Mouse (Mus musculus) MEL (cell line): ENCODE results near the gene Ube2t. TPM values are rescaled to one million over a fixed set of nuclear protein-coding genes. Genes with fewer than 3 reads are reported as not detected.

Experiments
- DNase-seq: peaks from one replicate; pipeline ENCODE4 v3.0.0; 2011; ENCODE audit warnings: low read depth, low spot score
- H3K27ac ChIP-seq: 2 replicates; pipeline ENCODE4 v1.5.1; 2012; ENCODE audit warnings: low read depth, mild to moderate bottlenecking, control low read depth, low read length, moderate library complexity; ENCODE audit not compliant: control insufficient read depth
- H3K27me3 ChIP-seq, 2 experiments: fragments of 150-350 bp in 1 of 2; sonication (generic) in 1 of 2; 2 replicates each; pipeline ENCODE4 v1.6.1; 2012; ENCODE audit warnings: low read length in 2 of 2, mild to moderate bottlenecking in 2 of 2, improper control_type of control experiment in 1 of 2, moderate library complexity in 1 of 2; ENCODE audit not compliant: insufficient read depth in 2 of 2, control insufficient read depth in 1 of 2
- H3K36me3 ChIP-seq, 2 experiments: 2 replicates each; pipeline ENCODE4 v1.6.1; 2012 to 2014; ENCODE audit warnings: low read length in 2 of 2, improper control_type of control experiment in 1 of 2, inconsistent platforms in 1 of 2, mild to moderate bottlenecking in 1 of 2; ENCODE audit not compliant: insufficient read depth in 2 of 2, control insufficient read depth in 1 of 2
- H3K4me1 ChIP-seq, 2 experiments: fragments of 150-350 bp in 1 of 2; sonication (generic) in 1 of 2; 2 replicates each; pipeline ENCODE4 v1.6.1; 2012; ENCODE audit warnings: low read length in 2 of 2, improper control_type of control experiment in 1 of 2, mild to moderate bottlenecking in 1 of 2; ENCODE audit not compliant: insufficient read depth in 2 of 2, control insufficient read depth in 1 of 2
- H3K4me3 ChIP-seq, 2 experiments: fragments of 150-350 bp in 1 of 2; sonication (generic) in 1 of 2; 2 replicates each; pipeline ENCODE4 v1.5.1; 2012; ENCODE audit warnings: low read depth in 2 of 2, low read length in 2 of 2, mild to moderate bottlenecking in 2 of 2, moderate library complexity in 2 of 2, control low read depth in 1 of 2, improper control_type of control experiment in 1 of 2; ENCODE audit not compliant: control insufficient read depth in 1 of 2, insufficient read depth in 1 of 2
- H3K79me2 ChIP-seq: 2 replicates; pipeline ENCODE4 v1.6.1; 2012; ENCODE audit warnings: mild to moderate bottlenecking, low read length, moderate library complexity; ENCODE audit not compliant: control insufficient read depth, poor library complexity, insufficient read depth
- H3K9ac ChIP-seq: 2 replicates; pipeline ENCODE4 v1.6.1; 2012; ENCODE audit warnings: low read depth, mild to moderate bottlenecking, control low read depth, low read length, moderate library complexity; ENCODE audit not compliant: control insufficient read depth, poor library complexity, severe bottlenecking
- H3K9me3 ChIP-seq: fragments of 150-350 bp; sonication (generic); replicated peaks from 2 replicates; pipeline ENCODE4 v1.6.1; 2012; ENCODE audit warnings: mild to moderate bottlenecking, low read length, improper control_type of control experiment, moderate library complexity; ENCODE audit not compliant: insufficient read depth
- BHLHE40 ChIP-seq: IDR thresholded peaks from 2 replicates; pipeline ENCODE4 v1.6.1; 2012; ENCODE audit warnings: low read depth, mild to moderate bottlenecking, inconsistent platforms, low read length, improper control_type of control experiment, borderline replicate concordance
- CHD1 ChIP-seq: IDR thresholded peaks from 2 replicates; pipeline ENCODE4 v1.6.1; 2012; ENCODE audit warnings: low read depth, mild to moderate bottlenecking, inconsistent platforms, low read length, improper control_type of control experiment
- CHD2 ChIP-seq: IDR thresholded peaks from 2 replicates; pipeline ENCODE4 v1.6.1; 2011; ENCODE audit warnings: low read length, improper control_type of control experiment
- CTCF ChIP-seq, 3 experiments: IDR thresholded peaks in 2 of 3; conservative IDR thresholded peaks in 1 of 3; 2 replicates each; pipeline ENCODE4 v1.5.1; 2011 to 2012; ENCODE audit warnings: low read length in 3 of 3, low read depth in 2 of 3, mild to moderate bottlenecking in 2 of 3, improper control_type of control experiment in 1 of 3, inconsistent platforms in 1 of 3, mixed read lengths in 1 of 3, moderate library complexity in 1 of 3; ENCODE audit not compliant: control insufficient read depth in 1 of 3, insufficient read depth in 1 of 3, poor library complexity in 1 of 3, severe bottlenecking in 1 of 3
- E2F4 ChIP-seq: IDR thresholded peaks from 2 replicates; pipeline ENCODE4 v1.6.1; 2011; ENCODE audit warnings: low read depth, low read length, improper control_type of control experiment, borderline replicate concordance
- EP300 ChIP-seq, 2 experiments: IDR thresholded peaks; 2 replicates each; pipeline ENCODE4 v1.6.1; 2011; ENCODE audit warnings: improper control_type of control experiment in 2 of 2, low read length in 2 of 2, low read depth in 1 of 2, mild to moderate bottlenecking in 1 of 2
- GABPA ChIP-seq: IDR thresholded peaks from 2 replicates; pipeline ENCODE4 v1.6.1; 2012; ENCODE audit warnings: low read depth, mild to moderate bottlenecking, inconsistent platforms, low read length, improper control_type of control experiment, moderate library complexity
- GATA1 ChIP-seq: IDR thresholded peaks from 2 replicates; pipeline ENCODE4 v1.6.1; 2011; ENCODE audit warnings: low read depth, low read length, improper control_type of control experiment
- JUND ChIP-seq: IDR thresholded peaks from 2 replicates; pipeline ENCODE4 v1.6.1; 2011; ENCODE audit warnings: low read depth, mild to moderate bottlenecking, improper control_type of control experiment, low read length
- KAT2A ChIP-seq: conservative IDR thresholded peaks from 2 replicates; pipeline ENCODE4 v1.6.1; 2012; ENCODE audit warnings: low read depth, low read length, improper control_type of control experiment, inconsistent platforms
- MAX ChIP-seq: IDR thresholded peaks from 2 replicates; pipeline ENCODE4 v1.6.1; 2011; ENCODE audit warnings: low read length, improper control_type of control experiment
- MAZ ChIP-seq: IDR thresholded peaks from 2 replicates; pipeline ENCODE4 v1.6.1; 2012; ENCODE audit warnings: low read depth, mild to moderate bottlenecking, inconsistent platforms, low read length, improper control_type of control experiment
- MEF2A ChIP-seq: IDR thresholded peaks from 2 replicates; pipeline ENCODE4 v1.6.1; 2014; ENCODE audit warnings: low read depth, mild to moderate bottlenecking, inconsistent platforms, low read length, improper control_type of control experiment; ENCODE audit not compliant: poor library complexity, insufficient replicate concordance, severe bottlenecking; ENCODE audit errors: extremely low read depth
- MYB ChIP-seq: IDR thresholded peaks from 2 replicates; pipeline ENCODE4 v1.6.1; 2011; ENCODE audit warnings: mild to moderate bottlenecking, low read depth, low read length, improper control_type of control experiment
- MYC ChIP-seq: IDR thresholded peaks from 2 replicates; pipeline ENCODE4 v1.6.1; 2011; ENCODE audit warnings: low read depth, mild to moderate bottlenecking, low read length, improper control_type of control experiment, moderate library complexity
- NELFE ChIP-seq: IDR thresholded peaks from 2 replicates; pipeline ENCODE4 v1.6.1; 2011; ENCODE audit warnings: low read depth, low read length, improper control_type of control experiment
- POLR2A ChIP-seq, 2 experiments: IDR thresholded peaks; 2 replicates each; pipeline ENCODE4 v1.6.1; 2011 to 2012; ENCODE audit warnings: low read length in 2 of 2, mild to moderate bottlenecking in 2 of 2, control low read depth in 1 of 2, improper control_type of control experiment in 1 of 2, low read depth in 1 of 2, moderate library complexity in 1 of 2; ENCODE audit not compliant: control insufficient read depth in 1 of 2, insufficient read depth in 1 of 2, poor library complexity in 1 of 2
- RAD21 ChIP-seq: IDR thresholded peaks from 2 replicates; pipeline ENCODE4 v1.6.1; 2011; ENCODE audit warnings: mild to moderate bottlenecking, low read depth, low read length, improper control_type of control experiment
- RCOR1 ChIP-seq: IDR thresholded peaks from 2 replicates; pipeline ENCODE4 v1.6.1; 2012; ENCODE audit warnings: low read depth, mild to moderate bottlenecking, inconsistent platforms, low read length, improper control_type of control experiment
- SIN3A ChIP-seq: IDR thresholded peaks from 2 replicates; pipeline ENCODE4 v1.6.1; 2012; ENCODE audit warnings: low read length, improper control_type of control experiment, inconsistent platforms
- SMC3 ChIP-seq: IDR thresholded peaks from 2 replicates; pipeline ENCODE4 v1.6.1; 2011; ENCODE audit warnings: low read depth, low read length, improper control_type of control experiment
- TBP ChIP-seq: IDR thresholded peaks from 2 replicates; pipeline ENCODE4 v1.8.0; 2011; ENCODE audit warnings: low read depth, low read length, improper control_type of control experiment
- TCF12 ChIP-seq: IDR thresholded peaks from 2 replicates; pipeline ENCODE4 v1.6.1; 2014; ENCODE audit warnings: low read depth, mild to moderate bottlenecking, inconsistent platforms, low read length, improper control_type of control experiment, moderate library complexity
- USF1 ChIP-seq: IDR thresholded peaks from 2 replicates; pipeline ENCODE4 v1.6.1; 2014; ENCODE audit warnings: low read depth, mild to moderate bottlenecking, inconsistent platforms, low read length, improper control_type of control experiment, moderate library complexity
- ZC3H11A ChIP-seq: IDR thresholded peaks from 2 replicates; pipeline ENCODE4 v1.6.1; 2012; ENCODE audit warnings: low read depth, mild to moderate bottlenecking, inconsistent platforms, low read length, improper control_type of control experiment
- ZKSCAN1 ChIP-seq: IDR thresholded peaks from 2 replicates; pipeline ENCODE4 v1.6.1; 2012; ENCODE audit warnings: low read depth, mild to moderate bottlenecking, inconsistent platforms, low read length, improper control_type of control experiment, moderate library complexity
- ZMIZ1 ChIP-seq: IDR thresholded peaks from 2 replicates; pipeline ENCODE4 v1.6.1; 2012; ENCODE audit warnings: low read depth, mild to moderate bottlenecking, inconsistent platforms, low read length, improper control_type of control experiment, moderate library complexity
- polyA plus RNA-seq, 2 experiments: library from polyadenylated mRNA; stranded (reverse) in 1 of 2; unstranded in 1 of 2; fragments of >175 nt in 1 of 2; fragments of >200 nt in 1 of 2; gene quantifications; 2 replicates each; pipeline versions ENCODE4 v1.2.1 to v1.2.4; 2012; ENCODE audit warnings: low replicate concordance in 2 of 2, low read depth in 1 of 2; ENCODE audit not compliant: insufficient read length in 2 of 2, insufficient read depth in 1 of 2, missing spikeins in 1 of 2
- total RNA-seq: library from RNA; depleted of rRNA; stranded (reverse); fragments of 300-350 nt; gene quantifications from 2 replicates; pipeline ENCODE4 v1.2.3, GENCODE M21; 2012

The Ube2t gene
- total and polyA plus RNA-seq, 3 experiments, result 14.4 to 23.1 TPM; not detected in 1

GRCm38 (mm10) chr1:134919010-134919409 lies 43.4 kb upstream of the Ube2t start:
- Histone ChIP-seq H3K4me1 (0 out of 4 replicates have a peak, but pooled peaks cover 0 to 2% of the 10 kb centered on the region in 2 experiments), H3K79me2 (no peaks in the 10 kb centered on the region)
- DNase-seq, result no peak

GRCm38 (mm10) chr1:134932431-134932830 lies 29.9 kb upstream of the Ube2t start:
- Histone ChIP-seq H3K9ac (no peak overlapping the region), H3K36me3 (no peaks in the 10 kb centered on the region), H3K4me1 (no peaks in the 10 kb centered on the region)

More at GRCm38 (mm10) chr1:134919010-134919409, 43.4 kb upstream of the Ube2t start:
- Histone ChIP-seq H3K27me3 (no peaks in the 10 kb centered on the region), H3K9me3 (no peaks in the 10 kb centered on the region), H3K4me3 (no peak overlapping the region), H3K9ac (no peak overlapping the region), H3K27ac (no peak overlapping the region), H3K36me3 (no peaks in the 10 kb centered on the region)
- TF ChIP-seq CTCF (IDR thresholded peaks at IDR 0.05 in 2 of 3, conservative IDR thresholded peaks at IDR 0.05 in 1 of 3; ENCODE audit: control insufficient read depth in 1 of 3, insufficient read depth in 1 of 3, low read depth in 2 of 3, low read length in 3 of 3, poor library complexity in 1 of 3, severe bottlenecking in 1 of 3) (no peak), E2F4 (no peak), MYB (no peak), ZKSCAN1 (no peak), POLR2A (IDR thresholded peaks at IDR 0.05; ENCODE audit: control insufficient read depth in 1 of 2, insufficient read depth in 1 of 2, low read depth in 1 of 2, low read length in 2 of 2, poor library complexity in 1 of 2) (no peak), MYC (no peak)

GRCm38 (mm10) chr1:134936335-134936734 lies 26.0 kb upstream of the Ube2t start:
- DNase-seq, result no peak
- no peaks in the 10 kb centered on the region for H3K36me3 ChIP-seq
- H3K27ac ChIP-seq, result no peak overlapping the region
- H3K9ac ChIP-seq, result no peak overlapping the region
- no peaks in the 10 kb centered on the region for H3K4me1 ChIP-seq
- H3K79me2 ChIP-seq, result no peaks in the 10 kb centered on the region
- H3K9me3 ChIP-seq, result no peaks in the 10 kb centered on the region
- H3K27me3 ChIP-seq, result no peaks in the 10 kb centered on the region
- no peak overlapping the region for H3K4me3 ChIP-seq
- TF ChIP-seq ZMIZ1 (no peak), POLR2A (IDR thresholded peaks at IDR 0.05; ENCODE audit: control insufficient read depth in 1 of 2, insufficient read depth in 1 of 2, low read depth in 1 of 2, low read length in 2 of 2, poor library complexity in 1 of 2) (no peak), MAZ (no peak), CHD2 (no peak), JUND (no peak), GATA1 (no peak), KAT2A (no peak), MYB (no peak), CHD1 (no peak), RAD21 (no peak), CTCF (IDR thresholded peaks at IDR 0.05 in 2 of 3, conservative IDR thresholded peaks at IDR 0.05 in 1 of 3; ENCODE audit: control insufficient read depth in 1 of 3, insufficient read depth in 1 of 3, low read depth in 2 of 3, low read length in 3 of 3, poor library complexity in 1 of 3, severe bottlenecking in 1 of 3) (no peak), SMC3 (no peak), BHLHE40 (no peak), USF1 (no peak), SIN3A (no peak), EP300 (IDR thresholded peaks at IDR 0.05; ENCODE audit: low read depth in 1 of 2, low read length in 2 of 2) (no peak), TBP (no peak), MAX (no peak)

More at GRCm38 (mm10) chr1:134932431-134932830, 29.9 kb upstream of the Ube2t start:
- no peaks in the 10 kb centered on the region for H3K79me2 ChIP-seq
- H3K27me3 ChIP-seq, result no peaks in the 10 kb centered on the region
- no peaks in the 10 kb centered on the region for H3K9me3 ChIP-seq
- no peak overlapping the region for H3K27ac ChIP-seq
- TF ChIP-seq CTCF (IDR thresholded peaks at IDR 0.05 in 2 of 3, conservative IDR thresholded peaks at IDR 0.05 in 1 of 3; ENCODE audit: control insufficient read depth in 1 of 3, insufficient read depth in 1 of 3, low read depth in 2 of 3, low read length in 3 of 3, poor library complexity in 1 of 3, severe bottlenecking in 1 of 3), result no peak
- TF ChIP-seq NELFE, result no peak
- no peak for TF ChIP-seq RAD21
- no peak for TF ChIP-seq RCOR1
- no peak for TF ChIP-seq TCF12
- TF ChIP-seq E2F4, result no peak
- TF ChIP-seq GATA1, result no peak
- no peak for TF ChIP-seq EP300 (IDR thresholded peaks at IDR 0.05; ENCODE audit: low read depth in 1 of 2, low read length in 2 of 2)
- no peak for TF ChIP-seq ZMIZ1
- TF ChIP-seq GABPA, result no peak
- TF ChIP-seq MYB, result no peak
- TF ChIP-seq ZC3H11A, result no peak
- no peak for TF ChIP-seq BHLHE40
- no peak for TF ChIP-seq MYC
- TF ChIP-seq ZKSCAN1, result no peak
- TF ChIP-seq MEF2A, result no peak
- H3K4me3 ChIP-seq, result no peak overlapping the region
- no peak for DNase-seq
